Mouse (Mus musculus) spleen, adult 2 months (tissue): ENCODE measurements around the gene Eef2.

Experiments
- CTCF ChIP-seq: fragments of 200-500 bp; IDR thresholded peaks from 2 replicates; pipeline ENCODE4 v1.5.1; 2011; ENCODE audit warnings: mild to moderate bottlenecking, inconsistent platforms; ENCODE audit not compliant: insufficient read depth, insufficient read length, insufficient replicate concordance; ENCODE audit errors: extremely low read depth
- POLR2A ChIP-seq: fragments of 200-500 bp; IDR thresholded peaks from 2 replicates; pipeline ENCODE4 v1.6.1; 2011; ENCODE audit warnings: low read depth, low read length, inconsistent platforms

DNA sequence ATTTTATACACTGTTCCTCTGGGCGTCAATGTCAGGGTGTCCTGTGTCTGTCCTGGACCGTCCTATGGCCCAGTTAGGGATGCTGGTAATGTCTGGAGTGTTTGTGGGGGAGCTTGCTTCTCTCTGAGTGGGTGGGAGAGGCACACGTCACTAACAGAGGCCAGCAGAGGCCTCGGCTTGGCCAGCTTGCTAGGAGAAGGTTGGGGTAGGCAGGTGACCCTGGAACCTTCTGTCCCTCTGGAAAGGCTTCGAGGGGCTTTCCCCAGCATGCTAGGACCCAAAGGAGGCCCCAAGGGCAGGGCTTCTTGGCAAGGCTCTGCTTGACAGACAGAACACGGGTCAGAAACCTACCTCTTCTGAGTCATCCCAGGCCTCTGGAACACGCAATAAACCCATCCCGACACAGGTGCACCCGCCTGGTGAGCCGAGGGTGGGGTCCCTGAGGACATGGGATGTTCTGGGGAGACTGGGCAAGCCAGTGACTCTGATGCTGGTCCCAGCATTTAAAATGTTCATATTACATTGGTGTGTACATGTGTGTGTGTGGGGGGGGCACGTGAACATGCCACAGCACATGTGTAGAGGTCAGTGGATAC, 20.1 kb downstream of the Eef2 start:
- TF ChIP-seq POLR2A (no peak), CTCF (no peak)
